Mouse (Mus musculus): ENCODE results near the gene Nomo1.

DNA sequence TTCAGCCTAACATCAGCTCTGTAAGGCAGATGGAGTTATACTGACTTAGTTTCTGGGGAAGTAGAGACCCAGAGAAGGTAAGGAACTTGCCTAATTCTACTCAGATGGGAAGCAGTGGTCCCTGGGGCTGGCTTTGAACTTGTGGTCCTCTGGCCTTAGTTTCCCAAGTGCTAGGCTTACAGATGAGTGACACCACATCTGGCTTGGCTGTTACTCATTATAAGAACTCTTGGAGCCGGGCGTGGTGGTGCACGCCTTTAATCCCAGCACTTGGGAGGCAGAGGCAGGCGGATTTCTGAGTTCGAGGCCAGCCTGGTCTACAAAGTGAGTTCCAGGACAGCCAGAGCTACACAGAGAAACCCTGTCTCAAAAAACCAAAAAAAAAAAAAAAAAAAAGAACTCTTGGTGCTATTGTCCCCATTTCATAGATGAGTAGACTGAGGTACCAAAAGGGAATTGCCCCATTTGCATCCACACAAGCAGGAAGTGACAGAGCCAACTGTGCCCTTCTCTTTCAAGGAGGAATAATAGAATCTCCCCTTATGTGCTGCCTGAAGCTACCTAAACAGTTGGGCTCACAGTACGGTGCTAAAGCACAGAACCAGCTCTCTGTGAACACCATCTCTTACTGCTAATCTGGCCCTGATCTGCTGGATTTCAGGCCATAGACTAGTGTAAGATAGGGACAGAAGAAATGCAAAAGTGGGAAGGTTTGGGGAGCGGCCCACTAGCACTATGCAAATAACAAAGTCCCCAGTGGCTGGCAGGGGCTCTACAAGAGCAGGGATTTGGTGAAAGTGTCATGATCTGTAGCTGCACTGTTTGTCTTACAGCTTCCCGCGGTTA lies 4.0 kb upstream of the Nomo1 start:
- TF ChIP-seq POLR2A (IDR thresholded peaks at IDR 0.05; ENCODE audit: borderline replicate concordance, control insufficient read depth, low read depth, low read length) (no peak), CTCF (IDR thresholded peaks at IDR 0.05; ENCODE audit: control insufficient read depth, insufficient read depth, low read length) (no peak)

All from bone marrow, adult 2 months (tissue).